Mouse (Mus musculus) myocyte (in vitro differentiated cells): ENCODE data around the gene Glt28d2. TPM values are rescaled to one million over a fixed set of nuclear protein-coding genes. Genes with fewer than 3 reads are reported as not detected.

Experiments
- H3K27me3 ChIP-seq: one replicate; pipeline ENCODE4 v1.6.1; 2011; ENCODE audit not compliant: control insufficient read depth, insufficient read depth, insufficient read length
- H3K36me3 ChIP-seq: one replicate; pipeline ENCODE4 v1.6.1; 2011; ENCODE audit not compliant: control insufficient read depth, insufficient read depth
- H3K4me2 ChIP-seq: one replicate; pipeline ENCODE4 v1.6.1; 2011; ENCODE audit warnings: low read depth, control low read depth
- H3K4me3 ChIP-seq: one replicate; pipeline ENCODE4 v1.5.1; 2011; ENCODE audit warnings: mild to moderate bottlenecking, control low read depth, moderate library complexity
- H3K79me2 ChIP-seq: one replicate; pipeline ENCODE4 v1.6.1; 2011; ENCODE audit not compliant: control insufficient read depth, insufficient read depth
- H3ac ChIP-seq: one replicate; pipeline ENCODE4 v1.6.1; 2011; ENCODE audit not compliant: control insufficient read depth, insufficient read length
- CEBPB ChIP-seq: IDR thresholded peaks from 2 replicates; pipeline ENCODE4 v1.6.1; 2011; ENCODE audit warnings: mild to moderate bottlenecking, moderate library complexity; ENCODE audit not compliant: poor library complexity, insufficient read depth, severe bottlenecking
- E2F4 ChIP-seq: IDR thresholded peaks from one replicate; pipeline ENCODE4 v1.6.1; 2011; ENCODE audit warnings: mild to moderate bottlenecking, control low read depth, moderate library complexity; ENCODE audit not compliant: insufficient read depth
- MAX ChIP-seq: IDR thresholded peaks from one replicate; pipeline ENCODE4 v1.6.1; 2011; ENCODE audit warnings: low read depth, mild to moderate bottlenecking, control low read depth
- MYOD1 ChIP-seq, 3 experiments: IDR thresholded peaks; one replicate each; pipeline ENCODE4 v1.6.1; 2011; ENCODE audit warnings: control low read depth in 2 of 3, low read depth in 2 of 3, mild to moderate bottlenecking in 2 of 3, moderate library complexity in 1 of 3; ENCODE audit not compliant: insufficient read length in 2 of 3, control insufficient read depth in 1 of 3
- MYOG ChIP-seq, 3 experiments: IDR thresholded peaks; one replicate each; pipeline ENCODE4 v1.6.1; 2011; ENCODE audit warnings: control low read depth in 2 of 3, low read depth in 2 of 3, mild to moderate bottlenecking in 2 of 3; ENCODE audit not compliant: insufficient read length in 2 of 3, control insufficient read depth in 1 of 3, insufficient read depth in 1 of 3
- POLR2A ChIP-seq: IDR thresholded peaks from one replicate; pipeline ENCODE4 v1.6.1; 2011; ENCODE audit warnings: low read depth, mild to moderate bottlenecking, control low read depth, moderate library complexity; ENCODE audit not compliant: insufficient read length
- POLR2AphosphoS2 ChIP-seq: IDR thresholded peaks from one replicate; pipeline ENCODE4 v1.6.1; 2011; ENCODE audit warnings: low read depth, control low read depth; ENCODE audit not compliant: insufficient read length
- REST ChIP-seq: IDR thresholded peaks from one replicate; pipeline ENCODE4 v1.6.1; 2011; ENCODE audit warnings: mild to moderate bottlenecking, control low read depth, moderate library complexity; ENCODE audit not compliant: insufficient read depth, insufficient read length
- SRF ChIP-seq: IDR thresholded peaks from one replicate; pipeline ENCODE4 v1.6.1; 2011; ENCODE audit warnings: low read depth; ENCODE audit not compliant: control insufficient read depth, insufficient read length
- TCF12 ChIP-seq: IDR thresholded peaks from one replicate; pipeline ENCODE4 v1.6.1; 2011; ENCODE audit warnings: mild to moderate bottlenecking, control low read depth; ENCODE audit not compliant: poor library complexity, insufficient read depth, severe bottlenecking
- TCF3 ChIP-seq: IDR thresholded peaks from one replicate; pipeline ENCODE4 v1.6.1; 2011; ENCODE audit warnings: low read depth, control low read depth; ENCODE audit not compliant: insufficient read length
- USF1 ChIP-seq: IDR thresholded peaks from one replicate; pipeline ENCODE4 v1.6.1; 2011; ENCODE audit warnings: low read depth, mild to moderate bottlenecking, control low read depth, moderate library complexity
- polyA plus RNA-seq: library from polyadenylated mRNA; unstranded; fragments of >200 nt; fragmentation: generic; extraction: Trizol; gene quantifications from one replicate; pipeline ENCODE4 v1.2.1, GENCODE M21; 2012; ENCODE audit warnings: missing spikeins

The Glt28d2 gene
- polyA plus RNA-seq, 1 experiment, result 1.4 TPM

DNA sequence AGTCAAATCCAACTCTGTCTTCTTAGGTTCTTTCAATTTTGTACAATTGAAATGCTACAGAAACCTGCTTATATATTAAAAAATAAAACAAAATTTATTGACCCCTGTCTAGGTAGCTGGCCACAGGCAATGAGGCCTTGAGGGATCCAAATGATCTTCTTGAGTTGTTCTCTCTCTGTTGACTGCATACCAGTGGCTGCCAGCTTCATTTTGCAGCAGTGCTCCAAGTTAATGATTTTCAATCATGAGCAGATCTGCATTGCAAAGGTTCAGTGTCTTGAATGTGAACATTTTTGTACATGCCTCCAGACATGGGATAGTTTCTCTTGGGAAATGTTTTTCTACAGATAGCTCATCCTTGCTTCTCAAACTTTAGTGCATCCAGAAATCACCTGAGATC is 17.1 kb upstream of the Glt28d2 start:
- TF ChIP-seq SRF (no peak), MYOG (IDR thresholded peaks at IDR 0.05; ENCODE audit: control insufficient read depth in 1 of 3, insufficient read depth in 1 of 3, insufficient read length in 2 of 3, low read depth in 2 of 3) (no peak), CEBPB (no peak), MAX (no peak), TCF12 (no peak), MYOD1 (IDR thresholded peaks at IDR 0.05; ENCODE audit: control insufficient read depth in 1 of 3, insufficient read length in 2 of 3, low read depth in 2 of 3) (no peak), TCF3 (no peak), USF1 (no peak), POLR2AphosphoS2 (no peak), POLR2A (no peak), REST (no peak), E2F4 (no peak)
- no peak overlapping the region for H3K4me2 ChIP-seq
- H3K79me2 ChIP-seq, result no peaks in the 10 kb centered on the region
- H3K36me3 ChIP-seq, result no peaks in the 10 kb centered on the region
- H3ac ChIP-seq, result no peak overlapping the region
- H3K27me3 ChIP-seq, result no peaks in the 10 kb centered on the region
- no peak overlapping the region for H3K4me3 ChIP-seq

GRCm38 (mm10) chr3:85895020-85895419 is 7.7 kb upstream of the Glt28d2 start:
- H3K27me3 ChIP-seq, result no peaks in the 10 kb centered on the region
- no peaks in the 10 kb centered on the region for H3K79me2 ChIP-seq
- no peak for TF ChIP-seq E2F4
- no peak for TF ChIP-seq USF1
- TF ChIP-seq SRF, result no peak
- TF ChIP-seq CEBPB, result no peak
- no peak for TF ChIP-seq REST
- no peak for TF ChIP-seq TCF12
- no peak for TF ChIP-seq MAX
- no peak for TF ChIP-seq MYOG (IDR thresholded peaks at IDR 0.05; ENCODE audit: control insufficient read depth in 1 of 3, insufficient read depth in 1 of 3, insufficient read length in 2 of 3, low read depth in 2 of 3)
- no peak for TF ChIP-seq TCF3
- no peak for TF ChIP-seq POLR2A
- TF ChIP-seq POLR2AphosphoS2, result no peak
- no peak for TF ChIP-seq MYOD1 (IDR thresholded peaks at IDR 0.05; ENCODE audit: control insufficient read depth in 1 of 3, insufficient read length in 2 of 3, low read depth in 2 of 3)
- no peak overlapping the region for H3K4me3 ChIP-seq
- no peak overlapping the region for H3K4me2 ChIP-seq
- H3ac ChIP-seq, result no peak overlapping the region
- no peaks in the 10 kb centered on the region for H3K36me3 ChIP-seq

DNA sequence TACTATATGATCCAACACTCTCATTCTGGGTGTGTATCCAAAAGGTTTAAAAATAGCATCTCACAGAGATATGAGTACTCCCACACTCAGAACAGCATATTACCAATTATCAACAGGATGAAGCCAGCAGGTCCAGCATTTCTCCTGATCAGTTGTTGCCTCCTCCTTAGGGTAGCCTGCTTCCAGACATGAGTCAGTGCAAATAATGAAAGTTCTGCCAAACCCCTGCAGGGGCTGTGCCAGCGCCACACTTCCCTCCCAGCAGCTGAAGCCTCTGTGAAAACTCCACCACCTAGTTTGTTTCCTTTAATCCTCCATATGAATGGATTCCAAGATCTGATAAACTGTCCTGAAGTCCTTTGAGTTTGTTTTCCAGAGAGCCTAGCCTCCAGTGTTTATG is 4.3 kb upstream of the Glt28d2 start:
- Histone ChIP-seq H3ac (no peak overlapping the region), H3K27me3 (no peaks in the 10 kb centered on the region), H3K4me2 (no peak overlapping the region), H3K79me2 (no peaks in the 10 kb centered on the region), H3K4me3 (no peak overlapping the region), H3K36me3 (no peaks in the 10 kb centered on the region)
- no peak for TF ChIP-seq TCF3

- Histone ChIP-seq H3K79me2 (peaks cover 22% of the 10 kb centered on the region), H3ac (no peak overlapping the region), H3K36me3 (no peaks in the 10 kb centered on the region), H3K27me3 (no peaks in the 10 kb centered on the region), H3K4me2 (peak overlapping the region; percentile 100), H3K4me3 (peak overlapping the region; percentile 83)
- TF ChIP-seq POLR2AphosphoS2, result peak; percentile 44
- 0 out of 2 replicates have a peak, but pooled peaks have one; percentile 1 for TF ChIP-seq CEBPB
- no peak for TF ChIP-seq TCF12
- no peak for TF ChIP-seq MYOD1 (IDR thresholded peaks at IDR 0.05; ENCODE audit: control insufficient read depth in 1 of 3, insufficient read length in 2 of 3, low read depth in 2 of 3)
- peak; percentile 54 for TF ChIP-seq POLR2A
These were observed 930 bp upstream of the Glt28d2 start for GRCm38 (mm10) chr3:85888221-85888671.

DNA sequence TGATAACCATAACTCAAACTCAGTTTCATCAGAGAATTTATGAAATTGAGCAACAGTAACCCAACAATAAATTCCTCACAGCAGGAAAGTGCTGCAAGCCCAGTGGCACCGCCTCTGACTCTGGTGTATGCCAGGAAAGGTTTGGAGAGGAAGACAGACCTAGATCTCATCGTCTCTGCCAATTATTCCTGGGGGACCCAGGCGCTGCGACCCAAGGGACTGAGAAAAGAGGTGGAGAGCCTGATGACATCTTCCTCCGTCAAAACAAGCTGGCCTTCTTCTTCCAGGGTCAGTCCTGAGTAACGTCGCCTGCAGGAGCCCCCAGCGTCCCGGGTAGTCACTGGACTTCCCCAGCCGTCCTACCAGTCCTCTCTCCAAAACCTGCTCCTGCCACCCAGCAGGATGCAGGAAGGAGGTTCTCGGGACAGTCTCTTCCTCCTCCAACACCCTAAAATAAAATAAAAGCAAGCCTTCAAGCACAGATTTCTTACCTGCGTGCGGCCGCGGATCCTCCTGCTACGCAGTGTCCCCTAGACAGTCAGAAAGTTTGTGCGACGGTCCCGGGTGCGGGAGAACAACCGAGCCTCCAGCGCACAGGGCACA is 579 bp downstream of the Glt28d2 start:
- Histone ChIP-seq H3K79me2 (peaks cover 31% of the 10 kb centered on the region), H3K4me2 (peak overlapping the region; percentile 80), H3K36me3 (no peaks in the 10 kb centered on the region), H3K27me3 (no peaks in the 10 kb centered on the region), H3ac (peak overlapping the region; percentile 14), H3K4me3 (peak overlapping the region; percentile 83)
- TF ChIP-seq TCF3 (no peak), MYOG (IDR thresholded peaks at IDR 0.05; ENCODE audit: control insufficient read depth in 1 of 3, insufficient read depth in 1 of 3, insufficient read length in 2 of 3, low read depth in 2 of 3) (no peak), REST (no peak), E2F4 (no peak), POLR2A (no peak), MYOD1 (IDR thresholded peaks at IDR 0.05; ENCODE audit: control insufficient read depth in 1 of 3, insufficient read length in 2 of 3, low read depth in 2 of 3) (no peak), SRF (no peak), USF1 (no peak), POLR2AphosphoS2 (no peak)

DNA sequence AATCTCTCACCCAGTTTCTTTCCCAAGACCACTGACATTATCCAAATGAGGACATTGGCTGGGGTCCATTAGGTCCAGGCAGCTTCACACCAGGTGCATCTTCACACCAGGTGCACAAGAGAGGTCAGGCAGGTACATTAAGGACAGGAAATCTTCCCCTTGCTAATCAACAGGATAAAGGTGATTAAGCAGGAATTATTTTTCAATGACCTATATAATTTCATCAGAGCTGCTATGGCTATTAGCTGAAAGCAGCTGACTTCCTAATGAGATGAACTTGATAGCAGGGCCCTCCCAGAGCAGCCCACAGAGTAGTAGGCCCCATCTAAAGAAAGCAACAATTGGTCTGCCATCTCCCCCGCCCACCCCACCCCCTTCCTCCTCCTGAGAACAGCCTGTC is 1.4 kb downstream of the Glt28d2 start:
- TF ChIP-seq TCF12 (no peak), TCF3 (no peak), REST (no peak), USF1 (no peak), CEBPB (no peak), MYOD1 (IDR thresholded peaks at IDR 0.05; ENCODE audit: control insufficient read depth in 1 of 3, insufficient read length in 2 of 3, low read depth in 2 of 3) (no peak), POLR2AphosphoS2 (no peak), MYOG (IDR thresholded peaks at IDR 0.05; ENCODE audit: control insufficient read depth in 1 of 3, insufficient read depth in 1 of 3, insufficient read length in 2 of 3, low read depth in 2 of 3) (no peak), POLR2A (no peak), E2F4 (no peak), SRF (no peak), MAX (no peak)
- Histone ChIP-seq H3K27me3 (no peaks in the 10 kb centered on the region), H3ac (no peak overlapping the region), H3K4me3 (peak overlapping the region; percentile 83), H3K4me2 (peak overlapping the region; percentile 80), H3K79me2 (peaks cover 31% of the 10 kb centered on the region), H3K36me3 (no peaks in the 10 kb centered on the region)
